23 mouse cellular contexts compared by ENCODE assay signal in genomic region chr1:65545336-65546060, GRCm38 (mm10).
DNase-seq lines count a peak whose midpoint lies in the region; ATAC-seq and TF ChIP-seq lines count a peak whose summit lies in the region.
"Had no signal": no experiment of that assay in that cellular context is flagged by ENCODE, and none has a peak within 500 bp of the region (broad histone marks: within the 10 kb centered on the region; RNA-seq: fewer than 3 reads in every experiment).

No protein-coding gene starts in this region.

- DNase-seq in cerebellum, postnatal 4 days (ENCODE audit: low spot score in 2 of 2), result no peak
- peak; percentile 51 to 84 for DNase-seq in cerebellum, adult 2 months
- DNase-seq in cerebellum, postnatal 10 days, result peak; percentile 59 to 67
- no peak for DNase-seq in MN1 (ENCODE audit: low spot score)
- no peak for DNase-seq in retina, embryonic 14.5 days (ENCODE audit: low spot score)
- no peak for DNase-seq in left cerebral cortex, postnatal 14 days (ENCODE audit: low spot score in 2 of 2)
- DNase-seq: adrenal gland, postnatal 14 days; B cell, adult 2 months; embryo, embryonic 11 days; gastrocnemius, postnatal 14 days; heart, postnatal 4 days; kidney, adult 8-10 months had no signal

- ATAC-seq in cerebellum, adult (ENCODE audit: insufficient number of reproducible peaks, low FRiP score, low TSS enrichment), result peak; percentile 84
- ATAC-seq: CD4-positive, CD25-positive, alpha-beta regulatory T cell, adult 4 months; forebrain, embryonic 15.5 days; hindbrain, embryonic 16.5 days; inflammation-experienced regulatory T-cells, adult 6 months; intestine, postnatal 0 days had no signal

- TF ChIP-seq CTCF in cerebellum, adult 2 months (IDR thresholded peaks at IDR 0.05; ENCODE audit: borderline replicate concordance, insufficient read depth, low read depth, low read length), result no peak

- H3K4me1 ChIP-seq in cerebellum, adult 2 months (ENCODE audit: control insufficient read depth, insufficient read depth, low read length), result peaks cover 23% of the 10 kb centered on the region
- H3K4me1 ChIP-seq: embryonic facial prominence, embryonic 15.5 days; heart, embryonic 12.5 days; hindbrain, embryonic 12.5 days had no signal

- WGBS in cerebellum, adult 2 months, result 12% methylated on average over 5 of the region's 5 CpGs

- H3K27ac ChIP-seq in cerebellum, adult 2 months (ENCODE audit: insufficient read depth, low read length), result peak overlapping the region; percentile 54
- H3K27ac ChIP-seq: embryonic facial prominence, embryonic 15.5 days; forebrain, embryonic 10.5 days; forebrain, embryonic 15.5 days; hindbrain, embryonic 12.5 days had no signal

- H3K27me3 ChIP-seq in cerebellum, adult 2 months (ENCODE audit: control insufficient read depth, insufficient read depth, low read length), result no peaks in the 10 kb centered on the region
- H3K27me3 ChIP-seq: embryonic facial prominence, embryonic 15.5 days; forebrain, embryonic 15.5 days; heart, embryonic 12.5 days; hindbrain, embryonic 12.5 days had no signal

- intact Hi-C loops in left cerebral cortex, postnatal 14 days (cut with DNase I), result loop anchor here (5.0 kb wide), 1 partner anchor 213 kb away; no protein-coding TSS in a partner anchor

- no peak overlapping the region for H3K4me3 ChIP-seq in cerebellum, adult 2 months (replicated peaks; ENCODE audit: insufficient read depth, low read depth, low read length)
- H3K4me3 ChIP-seq: embryonic facial prominence, embryonic 15.5 days; erythroblast, embryonic 14.5 days; forebrain, embryonic 10.5 days; forebrain, embryonic 15.5 days; heart, embryonic 12.5 days; hindbrain, embryonic 12.5 days had no signal

- TF ChIP-seq POLR2A in cerebellum, adult 2 months (IDR thresholded peaks at IDR 0.05; ENCODE audit: borderline replicate concordance, insufficient read depth, low read length), result no peak

Comparison
In these comparisons a context has a peak if more than half of its experiments do, and no peak if none do; other contexts are left out.
1. DNase-seq: peak in cerebellum, adult 2 months (2 of 2) and cerebellum, postnatal 10 days (2 of 2); none in cerebellum, postnatal 4 days (0 of 2), MN1 (single experiment), retina, embryonic 14.5 days (single experiment) and left cerebral cortex, postnatal 14 days (0 of 2).